Mouse (Mus musculus) erythroblast, embryonic 14.5 days (primary cell): Measurements from ENCODE around the gene Pard3b.

Experiments
- GATA1 ChIP-seq: IDR thresholded peaks from 2 replicates; pipeline ENCODE4 v1.6.1; 2012; ENCODE audit warnings: low read length, inconsistent platforms, mixed read lengths
- TAL1 ChIP-seq: IDR thresholded peaks from 3 replicates; pipeline ENCODE4 v1.6.1; 2012; ENCODE audit warnings: low read length, inconsistent platforms, mixed read lengths

- no peak for TF ChIP-seq GATA1
- TF ChIP-seq TAL1: no peak
Measured at GRCm38 (mm10) chr1:62234039-62234438, 595.4 kb downstream of the Pard3b start.
